Mouse (Mus musculus) v-Abl transformed pro-B cells (cell line): ENCODE results near the gene Colca2.

ENCODE experiments used
- in situ Hi-C, 2 experiments: fragments of 400-800 bp; cut with MboI; formaldehyde crosslinking; loops; one replicate each; pipeline ENCODE4 v1.15.1; 2025; ENCODE audit not compliant: unreplicated experiment in 2 of 2

The Colca2 gene

GRCm38 (mm10) chr9:51277834-51278498, 403 bp downstream of the Colca2 start:
- in situ Hi-C loops: loop anchor here in 1 of 2 experiments (25.0 kb wide), 1 partner anchor 241 kb away; no protein-coding TSS in a partner anchor

- in situ Hi-C loops: loop anchor here in 1 of 2 experiments (25.0 kb wide), 1 partner anchor 237 kb away; no protein-coding TSS in a partner anchor
Measured at GRCm38 (mm10) chr9:51274678-51275077, 3.7 kb downstream of the Colca2 start.

GRCm38 (mm10) chr9:51273581-51274154, 4.7 kb downstream of the Colca2 start:
- in situ Hi-C loops: no loop called here

- in situ Hi-C loops: no loop called here
Measured at GRCm38 (mm10) chr9:51272102-51272501, 6.3 kb downstream of the Colca2 start.

GRCm38 (mm10) chr9:51271073-51271472, 7.3 kb downstream of the Colca2 start:
- in situ Hi-C loops: no loop called here

GRCm38 (mm10) chr9:51268852-51269251, 9.5 kb downstream of the Colca2 start:
- in situ Hi-C loops: no loop called here

GRCm38 (mm10) chr9:51258426-51258825, 19.9 kb downstream of the Colca2 start:
- in situ Hi-C loops: no loop called here

GRCm38 (mm10) chr9:51256780-51257502, 21.4 kb downstream of the Colca2 start:
- in situ Hi-C loops: no loop called here

GRCm38 (mm10) chr9:51238741-51239385, 39.5 kb downstream of the Colca2 start:
- in situ Hi-C loops: loop anchor here in 1 of 2 experiments (10.0 kb wide), 1 partner anchor 54 kb away; no protein-coding TSS in a partner anchor

GRCm38 (mm10) chr9:51232163-51232562, 46.2 kb downstream of the Colca2 start:
- in situ Hi-C loops: loop anchor here in 1 of 2 experiments (10.0 kb wide), 1 partner anchor 47 kb away; no protein-coding TSS in a partner anchor

- in situ Hi-C loops: loop anchor here in 1 of 2 experiments (10.0 kb wide), 1 partner anchor 46 kb away; no protein-coding TSS in a partner anchor
Measured at GRCm38 (mm10) chr9:51230701-51231389, 47.5 kb downstream of the Colca2 start.

- in situ Hi-C loops: loop anchor here in 1 of 2 experiments (5.0 kb wide), 1 partner anchor 67 kb away; no protein-coding TSS in a partner anchor
Measured at GRCm38 (mm10) chr9:51225636-51226166, 52.7 kb downstream of the Colca2 start.
